In genomic region chr7:19508150-19508923, GRCm38 (mm10) we compare ENCODE assay signal across 8 mouse cellular contexts. TPM values are rescaled to one million over a fixed set of nuclear protein-coding genes. Genes with fewer than 3 reads are reported as not detected.
DNase-seq lines count a peak whose midpoint lies in the region; ATAC-seq and TF ChIP-seq lines count a peak whose summit lies in the region.

Gene Bloc1s3, minus strand, starts transcription at chr7:19508367.
Gene Trappc6a, plus strand, starts transcription at chr7:19508395.

- peak within 1 kb of the TSS; percentile 81 for H3K4me3 ChIP-seq in embryonic facial prominence, embryonic 14.5 days (ENCODE audit: low read depth, low read length)
- H3K4me3 ChIP-seq in heart, adult 2 months, result peak within 1 kb of the TSS; percentile 100
- peak within 1 kb of the TSS; percentile 63 for H3K4me3 ChIP-seq in limb, embryonic 13.5 days
- peak within 1 kb of the TSS; percentile 60 for H3K4me3 ChIP-seq in midbrain, embryonic 16.5 days (ENCODE audit: low read depth, low read length)

- H3K27me3 ChIP-seq in embryonic facial prominence, embryonic 14.5 days (replicated peaks; ENCODE audit: control insufficient read depth, insufficient read depth, low read length), result no peaks in the 10 kb centered on the region
- no peaks in the 10 kb centered on the region for H3K27me3 ChIP-seq in heart, adult 2 months (ENCODE audit: control insufficient read depth, insufficient read depth, low read length)
- no peaks in the 10 kb centered on the region for H3K27me3 ChIP-seq in limb, embryonic 13.5 days
- H3K27me3 ChIP-seq in midbrain, embryonic 16.5 days (ENCODE audit: control insufficient read depth, insufficient read depth, low read depth, low read length), result no peaks in the 10 kb centered on the region

- peak within 1 kb of the TSS; percentile 98 for H3K4me2 ChIP-seq in embryonic facial prominence, embryonic 14.5 days (ENCODE audit: low read depth, low read length)
- peak within 1 kb of the TSS; percentile 97 for H3K4me2 ChIP-seq in limb, embryonic 13.5 days (replicated peaks)
- H3K4me2 ChIP-seq in midbrain, embryonic 16.5 days (ENCODE audit: low read length), result peak within 1 kb of the TSS; percentile 87

- peak within 1 kb of the TSS; percentile 86 for H3K9ac ChIP-seq in embryonic facial prominence, embryonic 14.5 days (ENCODE audit: low read depth, low read length)
- peak within 1 kb of the TSS; percentile 87 for H3K9ac ChIP-seq in heart, adult 2 months (ENCODE audit: low read depth, low read length)
- peak within 1 kb of the TSS; percentile 82 for H3K9ac ChIP-seq in limb, embryonic 13.5 days
- peak within 1 kb of the TSS; percentile 80 for H3K9ac ChIP-seq in midbrain, embryonic 16.5 days (ENCODE audit: low read depth, low read length)

- no peaks in the 10 kb centered on the region for H3K9me3 ChIP-seq in embryonic facial prominence, embryonic 14.5 days (ENCODE audit: control insufficient read depth, low read length)
- no peaks in the 10 kb centered on the region for H3K9me3 ChIP-seq in limb, embryonic 13.5 days
- no peaks in the 10 kb centered on the region for H3K9me3 ChIP-seq in midbrain, embryonic 16.5 days (replicated peaks; ENCODE audit: control insufficient read depth, low read length, poor library complexity, severe bottlenecking)

- H3K79me2 ChIP-seq in heart, adult 2 months (replicated peaks; ENCODE audit: control insufficient read depth, insufficient read depth, low read length), result no peaks in the 10 kb centered on the region

- H3K27ac ChIP-seq in embryonic facial prominence, embryonic 14.5 days (replicated peaks; ENCODE audit: low read depth, low read length), result peak within 1 kb of the TSS; percentile 75
- H3K27ac ChIP-seq in heart, adult 2 months, result peak within 1 kb of the TSS; percentile 82
- peak within 1 kb of the TSS; percentile 58; the same call in 1 of the 2 replicates for H3K27ac ChIP-seq in limb, embryonic 13.5 days
- peak within 1 kb of the TSS; percentile 76 for H3K27ac ChIP-seq in midbrain, embryonic 16.5 days (ENCODE audit: low read length)

- WGBS in embryonic facial prominence, embryonic 14.5 days, result under 1% methylated on average over 46 of the region's 56 CpGs
- WGBS in heart, adult 2 months, result 1% methylated on average over 56 of the region's 56 CpGs
- under 1% methylated on average over 56 of the region's 56 CpGs for WGBS in limb, embryonic 13.5 days
- WGBS in midbrain, embryonic 16.5 days, result 0% methylated on average over 56 of the region's 56 CpGs

- H3K36me3 ChIP-seq in embryonic facial prominence, embryonic 14.5 days (ENCODE audit: control insufficient read depth, insufficient read depth, low read length), result no peaks in the 10 kb centered on the region
- H3K36me3 ChIP-seq in heart, adult 2 months (ENCODE audit: control insufficient read depth, insufficient read depth, low read length), result no peaks in the 10 kb centered on the region
- no peaks in the 10 kb centered on the region for H3K36me3 ChIP-seq in limb, embryonic 13.5 days
- H3K36me3 ChIP-seq in midbrain, embryonic 16.5 days (ENCODE audit: control insufficient read depth, insufficient read depth, low read length), result no peaks in the 10 kb centered on the region

- peak; percentile 97 for ATAC-seq in embryonic facial prominence, embryonic 14.5 days (ENCODE audit: low read depth)
- ATAC-seq in limb, embryonic 13.5 days (ENCODE audit: low FRiP score, low read depth), result peak; percentile 95
- ATAC-seq in midbrain, embryonic 16.5 days, result peak; percentile 95

- peak; percentile 67 for TF ChIP-seq POLR2A in heart, adult 2 months (IDR thresholded peaks at IDR 0.05; ENCODE audit: insufficient read depth, low read depth, low read length)

- peak; percentile 28 for TF ChIP-seq CTCF in heart, adult 2 months (IDR thresholded peaks at IDR 0.05)

- intact Hi-C loops in heart, adult 2 months (cut with DNase I), result loop anchor here (2.0 kb wide), 1 partner anchor 50 kb away; the partner anchor contains the start of gene Mark4

- peak; percentile 90 for DNase-seq in 3T3-L1 (ENCODE audit: low read depth, low spot score)
- peak; percentile 78 to 88 for DNase-seq in adrenal gland, postnatal 4 days (ENCODE audit: low spot score in 2 of 2)
- peak; percentile 97 for DNase-seq in embryonic facial prominence, embryonic 14.5 days (ENCODE audit: low spot score)
- peak; percentile 93 to 95 for DNase-seq in heart, adult 2 months
- DNase-seq in kidney, adult 8-10 months, result peak; percentile 92 to 93
- peak; percentile 92 to 93 for DNase-seq in spleen, postnatal 10 days (ENCODE audit: low spot score in 2 of 2)

- no peak for TF ChIP-seq EP300 in heart, adult 2 months (IDR thresholded peaks at IDR 0.05; ENCODE audit: insufficient read depth, low read depth, low read length)

- no peaks in the 10 kb centered on the region for H3K4me1 ChIP-seq in embryonic facial prominence, embryonic 14.5 days (ENCODE audit: control insufficient read depth, insufficient read depth, low read length)
- H3K4me1 ChIP-seq in heart, adult 2 months (ENCODE audit: control insufficient read depth, insufficient read depth, low read length), result peaks cover 6% of the 10 kb centered on the region
- H3K4me1 ChIP-seq in limb, embryonic 13.5 days, result peaks cover 22% of the 10 kb centered on the region
- H3K4me1 ChIP-seq in midbrain, embryonic 16.5 days (ENCODE audit: control insufficient read depth, insufficient read depth, low read length), result peaks cover 17% of the 10 kb centered on the region

RNA-seq across cellular contexts. Expression of gene Bloc1s3, which starts in this region (rescaled TPM):
- total RNA-seq in adrenal gland, postnatal 4 days (2021), result 1 to 10 TPM; 7.7 to 8.1 TPM
- 0.74 and 0.93 TPM in 2 replicates for polyA plus RNA-seq in embryonic facial prominence, embryonic 14.5 days (2014; fragmentation: Nextera tagmentation; extraction: Ambion mirVana)
- total RNA-seq in heart, adult 2 months (2021), result 1 to 10 TPM; 2.2 to 2.5 TPM
- 3.9 and 5.4 TPM in 2 replicates for polyA plus RNA-seq in heart, adult 2 months (2012; rRNA removed)
- polyA plus RNA-seq in limb, embryonic 13.5 days (2015; fragmentation: Nextera tagmentation; extraction: Ambion mirVana), result 2.5 TPM in 2 replicates
- 3.9 and 4.2 TPM in 2 replicates for polyA plus RNA-seq in midbrain, embryonic 16.5 days (2015; fragmentation: Nextera tagmentation; extraction: Ambion mirVana)

RNA-seq across cellular contexts. Expression of gene Trappc6a, which starts in this region (rescaled TPM):
- total RNA-seq in adrenal gland, postnatal 4 days (2021), result 10 to 100 TPM; 67.0 to 76.7 TPM
- 61.8 and 67.3 TPM in 2 replicates for polyA plus RNA-seq in embryonic facial prominence, embryonic 14.5 days (2014; fragmentation: Nextera tagmentation; extraction: Ambion mirVana)
- total RNA-seq in heart, adult 2 months (2021), result 10 to 100 TPM; 32.2 to 33.5 TPM
- 32.9 and 45.0 TPM in 2 replicates for polyA plus RNA-seq in heart, adult 2 months (2012; rRNA removed)
- 67.5 and 67.8 TPM in 2 replicates for polyA plus RNA-seq in limb, embryonic 13.5 days (2015; fragmentation: Nextera tagmentation; extraction: Ambion mirVana)
- polyA plus RNA-seq in midbrain, embryonic 16.5 days (2015; fragmentation: Nextera tagmentation; extraction: Ambion mirVana), result 30.5 and 31.9 TPM in 2 replicates

Comparison
In these comparisons a context has a peak if more than half of its experiments do, and no peak if none do; other contexts are left out.
1. Peak in every context shown above with its lines: DNase-seq, ATAC-seq, H3K4me3 ChIP-seq and H3K27ac ChIP-seq.